Mouse (Mus musculus) forebrain, embryonic 10.5 days (tissue): ENCODE results near the gene Eef2. TPM values are rescaled to one million over a fixed set of nuclear protein-coding genes. Genes with fewer than 3 reads are reported as not detected.
A peak's percentile ranks its signal among the peaks of the same experiment; 100 is the strongest.
"Not testable (repeated sequence)": the region's sequence is repeated elsewhere in the genome, so short reads cannot be mapped to it uniquely, and the experiment has no call there.

Experiments used
- DNase-seq: peaks from one replicate; pipeline ENCODE4 v3.0.0-alpha.2; 2017; ENCODE audit warnings: low spot score; ENCODE audit errors: extremely low spot score
- H3K27ac ChIP-seq: fragments of 300-500 bp; sonication (generic); 2 replicates; pipeline ENCODE4 v1.5.1; 2016; ENCODE audit warnings: mild to moderate bottlenecking
- H3K27me3 ChIP-seq: fragments of 300-500 bp; sonication (generic); 2 replicates; pipeline ENCODE4 v1.6.1; 2016; ENCODE audit warnings: mild to moderate bottlenecking; ENCODE audit not compliant: poor library complexity, severe bottlenecking
- H3K36me3 ChIP-seq: fragments of 300-500 bp; sonication (generic); replicated peaks from 2 replicates; pipeline ENCODE4 v1.6.1; 2016; ENCODE audit warnings: mild to moderate bottlenecking, moderate library complexity
- H3K4me1 ChIP-seq: fragments of 300-500 bp; sonication (generic); 2 replicates; pipeline ENCODE4 v1.6.1; 2016
- H3K4me3 ChIP-seq: fragments of 300-500 bp; sonication (generic); 2 replicates; pipeline ENCODE4 v1.5.1; 2016; ENCODE audit warnings: mild to moderate bottlenecking, moderate library complexity
- H3K9me3 ChIP-seq: fragments of 300-500 bp; sonication (generic); 2 replicates; pipeline ENCODE4 v1.6.1; 2016; ENCODE audit warnings: mild to moderate bottlenecking, moderate library complexity
- WGBS: fragments of 180-500 bp; shearing (Covaris S2); methylation state at CpG from one replicate; pipeline ENCODE4 v1.1.7; 2016; 5-methylcytosine and 5-hydroxymethylcytosine counted together
- polyA plus RNA-seq: library from polyadenylated mRNA; unstranded; fragments of >200 nt; fragmentation: Nextera tagmentation; extraction: Ambion mirVana; gene quantifications from 2 replicates; pipeline ENCODE4 v1.2.1, GENCODE M21; 2016

The Eef2 gene
- polyA plus RNA-seq, 1 experiment from 2014 or later: 599 TPM

- Histone ChIP-seq H3K4me1 (peaks cover 8% of the 10 kb centered on the region), H3K9me3 (no peaks in the 10 kb centered on the region), H3K4me3 (no peak overlapping the region), H3K36me3 (peaks cover 87% of the 10 kb centered on the region), H3K27me3 (no peaks in the 10 kb centered on the region), H3K27ac (no peak overlapping the region)
- DNase-seq: no peak
- WGBS: 86% methylated on average over 6 of the region's 6 CpGs
These were observed 21.7 kb upstream of the Eef2 start for GRCm38 (mm10) chr10:81154736-81155135.

GRCm38 (mm10) chr10:81161602-81162317 lies 14.7 kb upstream of the Eef2 start:
- WGBS: 91% methylated on average over 8 of the region's 8 CpGs
- Histone ChIP-seq H3K9me3 (no peaks in the 10 kb centered on the region), H3K4me3 (no peak overlapping the region), H3K27me3 (no peaks in the 10 kb centered on the region), H3K27ac (no peak overlapping the region), H3K36me3 (peaks cover 86% of the 10 kb centered on the region), H3K4me1 (peaks cover 25% of the 10 kb centered on the region)
- DNase-seq: no peak

- Histone ChIP-seq H3K4me1 (peaks cover 29% of the 10 kb centered on the region), H3K27ac (no peak overlapping the region), H3K27me3 (no peaks in the 10 kb centered on the region), H3K9me3 (no peaks in the 10 kb centered on the region), H3K4me3 (no peak overlapping the region), H3K36me3 (peaks cover 81% of the 10 kb centered on the region)
- 77% methylated on average over 2 of the region's 2 CpGs for WGBS
- DNase-seq: no peak
These were observed 14.1 kb upstream of the Eef2 start for GRCm38 (mm10) chr10:81162318-81162652.

- no peak overlapping the region for H3K4me3 ChIP-seq
- DNase-seq: no peak
- H3K27ac ChIP-seq: no peak overlapping the region
- WGBS: 90% methylated on average over 8 of the region's 8 CpGs
- peaks cover 54% of the 10 kb centered on the region for H3K36me3 ChIP-seq
- H3K4me1 ChIP-seq: peaks cover 48% of the 10 kb centered on the region
- H3K27me3 ChIP-seq: no peaks in the 10 kb centered on the region
- H3K9me3 ChIP-seq: no peaks in the 10 kb centered on the region
These were observed 11.3 kb upstream of the Eef2 start for GRCm38 (mm10) chr10:81165118-81165517.

GRCm38 (mm10) chr10:81167200-81168086 lies 9.0 kb upstream of the Eef2 start, which contains the start of gene Pias4:
Gene Pias4 (minus strand): TSS chr10:81167923.
- 1% methylated on average over 64 of the region's 64 CpGs for WGBS
- Histone ChIP-seq H3K27me3 (no peaks in the 10 kb centered on the region), H3K4me3 (peak within 1 kb of the TSS; percentile 88), H3K9me3 (no peaks in the 10 kb centered on the region), H3K27ac (peak within 1 kb of the TSS; percentile 90), H3K36me3 (peaks cover 31% of the 10 kb centered on the region), H3K4me1 (peaks cover 41% of the 10 kb centered on the region)
- peak; percentile 100 for DNase-seq

- Histone ChIP-seq H3K36me3 (peaks cover 25% of the 10 kb centered on the region), H3K27ac (peak overlapping the region; percentile 90), H3K4me3 (peak overlapping the region; percentile 88), H3K27me3 (no peaks in the 10 kb centered on the region), H3K4me1 (peaks cover 44% of the 10 kb centered on the region), H3K9me3 (no peaks in the 10 kb centered on the region)
- WGBS: 6% methylated on average over 5 of the region's 5 CpGs
- no peak for DNase-seq
These were observed 8.4 kb upstream of the Eef2 start for GRCm38 (mm10) chr10:81168087-81168431.

GRCm38 (mm10) chr10:81168521-81169244 lies 7.7 kb upstream of the Eef2 start:
- H3K36me3 ChIP-seq: peaks cover 19% of the 10 kb centered on the region
- H3K27me3 ChIP-seq: no peaks in the 10 kb centered on the region
- H3K9me3 ChIP-seq: no peaks in the 10 kb centered on the region
- 5% methylated on average over 29 of the region's 29 CpGs for WGBS
- H3K27ac ChIP-seq: peak overlapping the region; percentile 90
- H3K4me3 ChIP-seq: peak overlapping the region; percentile 88
- peaks cover 50% of the 10 kb centered on the region for H3K4me1 ChIP-seq
- peak; percentile 79 for DNase-seq

GRCm38 (mm10) chr10:81169411-81169900 lies 7.0 kb upstream of the Eef2 start:
- H3K9me3 ChIP-seq, DNase-seq, H3K27ac ChIP-seq, H3K27me3 ChIP-seq: not testable (repeated sequence)
- Histone ChIP-seq H3K4me3 (peak overlapping the region; percentile 88), H3K36me3 (peaks cover 11% of the 10 kb centered on the region), H3K4me1 (peaks cover 58% of the 10 kb centered on the region)
- 58% methylated on average over 8 of the region's 14 CpGs for WGBS

GRCm38 (mm10) chr10:81173132-81173531 lies 3.3 kb upstream of the Eef2 start:
- peak overlapping the region; percentile 36 for H3K4me3 ChIP-seq
- peaks cover 60% of the 10 kb centered on the region for H3K4me1 ChIP-seq
- no peaks in the 10 kb centered on the region for H3K9me3 ChIP-seq
- 9% methylated on average over 21 of the region's 21 CpGs for WGBS
- H3K36me3 ChIP-seq: peaks cover 12% of the 10 kb centered on the region
- DNase-seq: peak; percentile 86
- H3K27ac ChIP-seq: peak overlapping the region; percentile 98
- no peaks in the 10 kb centered on the region for H3K27me3 ChIP-seq

GRCm38 (mm10) chr10:81174617-81175344 lies 1.6 kb upstream of the Eef2 start:
- Histone ChIP-seq H3K27me3 (no peaks in the 10 kb centered on the region), H3K4me1 (peaks cover 62% of the 10 kb centered on the region), H3K4me3 (peak overlapping the region; percentile 56), H3K9me3 (no peaks in the 10 kb centered on the region), H3K36me3 (peaks cover 29% of the 10 kb centered on the region), H3K27ac (peak overlapping the region; percentile 98)
- WGBS: 2% methylated on average over 29 of the region's 29 CpGs
- DNase-seq: peak; percentile 91

- H3K27ac ChIP-seq: peak overlapping the region; percentile 98
- not testable (repeated sequence) for DNase-seq, H3K9me3 ChIP-seq, H3K27me3 ChIP-seq
- H3K4me1 ChIP-seq: peaks cover 67% of the 10 kb centered on the region
- peaks cover 34% of the 10 kb centered on the region for H3K36me3 ChIP-seq
- H3K4me3 ChIP-seq: peak overlapping the region; percentile 56
- whole genome bisulfite sequencing: 23% methylated on average over 4 of the region's 4 CpGs
These were observed 1.1 kb upstream of the Eef2 start for GRCm38 (mm10) chr10:81175345-81175701.

- Histone ChIP-seq H3K27ac (peak overlapping the region; percentile 98), H3K4me3 (peak overlapping the region; percentile 98), H3K4me1 (peaks cover 74% of the 10 kb centered on the region), H3K36me3 (peaks cover 41% of the 10 kb centered on the region), H3K9me3 (no peaks in the 10 kb centered on the region), H3K27me3 (no peaks in the 10 kb centered on the region)
- WGBS: 12% methylated on average over 13 of the region's 13 CpGs
- no peak for DNase-seq
These were observed 430 bp upstream of the Eef2 start for GRCm38 (mm10) chr10:81175936-81176465.
